Mouse (Mus musculus) gastrocnemius, adult 8-10 months (tissue): ENCODE measurements around the gene Cabin1. TPM values are rescaled to one million over a fixed set of nuclear protein-coding genes. Genes with fewer than 3 reads are reported as not detected.
"Not testable (repeated sequence)": the region's sequence is repeated elsewhere in the genome, so short reads cannot be mapped to it uniquely, and the experiment has no call there.

Experiments
- DNase-seq, 2 experiments: peaks; one replicate each; pipeline ENCODE4 v3.0.0; 2022; ENCODE audit warnings: low spot score in 2 of 2
- total RNA-seq, 4 experiments: library from RNA; stranded (reverse); gene quantifications; 2 replicates each; pipeline ENCODE4 v1.2.4; 2022

The Cabin1 gene
- total RNA-seq, 4 experiments from 2014 or later, result 6.6 to 9.3 (median 7.4) TPM

GRCm38 (mm10) chr10:75767756-75768155 lies 3.6 kb upstream of the Cabin1 start:
- DNase-seq, result not testable (repeated sequence)

- DNase-seq, result no peak
Measured at GRCm38 (mm10) chr10:75766856-75767255, 2.7 kb upstream of the Cabin1 start.

- peak; percentile 53 to 56 for DNase-seq
Measured at GRCm38 (mm10) chr10:75764519-75765473, 655 bp upstream of the Cabin1 start.

- DNase-seq, result no peak
Measured at GRCm38 (mm10) chr10:75762413-75762812, 1.7 kb downstream of the Cabin1 start.

GRCm38 (mm10) chr10:75760311-75760710 lies 3.8 kb downstream of the Cabin1 start:
- no peak for DNase-seq

- no peak for DNase-seq
Measured at GRCm38 (mm10) chr10:75756719-75757118, 7.4 kb downstream of the Cabin1 start.

- DNase-seq, result peak; percentile 67
Measured at GRCm38 (mm10) chr10:75744017-75744416, 20.1 kb downstream of the Cabin1 start.

- DNase-seq, result no peak
Measured at GRCm38 (mm10) chr10:75743369-75743768, 20.8 kb downstream of the Cabin1 start.

GRCm38 (mm10) chr10:75740866-75741265 lies 23.3 kb downstream of the Cabin1 start:
- no peak for DNase-seq

GRCm38 (mm10) chr10:75725449-75725848 lies 38.7 kb downstream of the Cabin1 start:
- DNase-seq, result no peak

- no peak for DNase-seq
Measured at GRCm38 (mm10) chr10:75720215-75720614, 43.9 kb downstream of the Cabin1 start.

- DNase-seq, result no peak
Measured at GRCm38 (mm10) chr10:75714795-75715194, 49.3 kb downstream of the Cabin1 start.

- no peak for DNase-seq
Measured at GRCm38 (mm10) chr10:75713026-75713425, 51.1 kb downstream of the Cabin1 start.

- DNase-seq, result no peak
Measured at GRCm38 (mm10) chr10:75710210-75710609, 53.9 kb downstream of the Cabin1 start.

- DNase-seq, result no peak
Measured at GRCm38 (mm10) chr10:75709261-75709660, 54.9 kb downstream of the Cabin1 start.

GRCm38 (mm10) chr10:75708633-75708992 lies 55.5 kb downstream of the Cabin1 start:
- no peak for DNase-seq

- no peak for DNase-seq
Measured at GRCm38 (mm10) chr10:75707901-75708632, 56.1 kb downstream of the Cabin1 start.

GRCm38 (mm10) chr10:75706632-75707216 lies 57.4 kb downstream of the Cabin1 start:
- DNase-seq, result no peak

GRCm38 (mm10) chr10:75705681-75706400 lies 58.3 kb downstream of the Cabin1 start:
- DNase-seq, result no peak

GRCm38 (mm10) chr10:75704212-75705185 lies 59.6 kb downstream of the Cabin1 start:
- peak; percentile 81 to 87 for DNase-seq
